Mouse (Mus musculus) olfactory bulb, adult 2 months (tissue): ENCODE measurements at regions not wholly inside any gene's neighbourhood (a gene's known extent, or its start where the extent isn't known, plus 50 kb on each side); places are given as distances from the start of the nearest gene placed in this dataset.

Experiments
- H3K27ac ChIP-seq: fragments of 200-500 bp; 2 replicates; pipeline ENCODE4 v1.5.1; 2012; ENCODE audit warnings: low read depth, low read length; ENCODE audit not compliant: insufficient read depth
- H3K4me1 ChIP-seq: fragments of 200-500 bp; 2 replicates; pipeline ENCODE4 v1.6.1; 2012; ENCODE audit warnings: low read length; ENCODE audit not compliant: control insufficient read depth, insufficient read depth
- H3K4me3 ChIP-seq: fragments of 200-500 bp; 2 replicates; pipeline ENCODE4 v1.5.1; 2012; ENCODE audit warnings: mild to moderate bottlenecking, low read depth, low read length, moderate library complexity; ENCODE audit not compliant: insufficient read depth
- CTCF ChIP-seq: fragments of 200-500 bp; IDR thresholded peaks from 2 replicates; pipeline ENCODE4 v1.5.1; 2012; ENCODE audit warnings: low read depth, mild to moderate bottlenecking, low read length, moderate library complexity; ENCODE audit not compliant: insufficient read depth
- POLR2A ChIP-seq: fragments of 200-500 bp; IDR thresholded peaks from 2 replicates; pipeline ENCODE4 v1.6.1; 2012; ENCODE audit warnings: mild to moderate bottlenecking, low read depth, low read length, moderate library complexity; ENCODE audit not compliant: insufficient read depth
- WGBS: fragments of 180-500 bp; shearing (Covaris S2); methylation state at CpG from one replicate; pipeline ENCODE4 v1.1.7; 2018; 5-methylcytosine and 5-hydroxymethylcytosine counted together

- Histone ChIP-seq H3K4me1 (peaks cover 2% of the 10 kb centered on the region; the same call in 1 of the 2 replicates), H3K4me3 (no peak overlapping the region), H3K27ac (no peak overlapping the region)
- no peak for TF ChIP-seq POLR2A
- TF ChIP-seq CTCF, result no peak
- WGBS, result 57% methylated on average over 6 of the region's 6 CpGs
Observed at GRCm38 (mm10) chr10:117987620-117988019, 141.8 kb upstream of the Rap1b start.

GRCm38 (mm10) chr10:117988076-117988475, 142.2 kb upstream of the Rap1b start:
- 52% methylated on average over 5 of the region's 5 CpGs for WGBS
- H3K4me3 ChIP-seq, result no peak overlapping the region
- no peak for TF ChIP-seq CTCF
- no peak for TF ChIP-seq POLR2A

GRCm38 (mm10) chr10:117991176-117991575, 145.3 kb upstream of the Rap1b start:
- H3K4me3 ChIP-seq, result no peak overlapping the region

More at GRCm38 (mm10) chr10:117988076-117988475, 142.2 kb upstream of the Rap1b start:
- peaks cover 2% of the 10 kb centered on the region; the same call in 1 of the 2 replicates for H3K4me1 ChIP-seq
- no peak overlapping the region for H3K27ac ChIP-seq

GRCm38 (mm10) chr10:117992317-117992716, 146.5 kb upstream of the Rap1b start:
- TF ChIP-seq CTCF, result no peak
- no peak for TF ChIP-seq POLR2A
- WGBS, result 72% methylated on average over 9 of the region's 9 CpGs
- H3K4me1 ChIP-seq, result 0 out of 2 replicates have a peak, but pooled peaks cover 5% of the 10 kb centered on the region
- H3K4me3 ChIP-seq, result no peak overlapping the region
- H3K27ac ChIP-seq, result no peak overlapping the region

More at GRCm38 (mm10) chr10:117991176-117991575, 145.3 kb upstream of the Rap1b start:
- Histone ChIP-seq H3K4me1 (0 out of 2 replicates have a peak, but pooled peaks cover 5% of the 10 kb centered on the region), H3K27ac (no peak overlapping the region)
- 89% methylated on average over 1 of the region's 1 CpGs for WGBS
- TF ChIP-seq POLR2A (no peak), CTCF (no peak)

GRCm38 (mm10) chr10:117993809-117994208, 147.8 kb upstream of the Mdm1 start:
- Histone ChIP-seq H3K4me3 (no peak overlapping the region), H3K27ac (no peak overlapping the region), H3K4me1 (0 out of 2 replicates have a peak, but pooled peaks cover 2% of the 10 kb centered on the region)
- TF ChIP-seq CTCF, result no peak
- no peak for TF ChIP-seq POLR2A
- WGBS, result 87% methylated on average over 3 of the region's 3 CpGs

- Histone ChIP-seq H3K4me1 (0 out of 2 replicates have a peak, but pooled peaks cover 2% of the 10 kb centered on the region), H3K27ac (no peak overlapping the region), H3K4me3 (no peak overlapping the region)
- WGBS, result 46% methylated on average over 9 of the region's 9 CpGs
- no peak for TF ChIP-seq CTCF
- TF ChIP-seq POLR2A, result no peak
Observed at GRCm38 (mm10) chr10:117994768-117995167, 146.8 kb upstream of the Mdm1 start.

- no peak for TF ChIP-seq POLR2A
- no peak for TF ChIP-seq CTCF
- Histone ChIP-seq H3K4me1 (peaks cover 8% of the 10 kb centered on the region), H3K4me3 (no peak overlapping the region), H3K27ac (no peak overlapping the region)
- 89% methylated on average over 5 of the region's 5 CpGs for WGBS
Observed at GRCm38 (mm10) chr10:117997796-117998195, 143.8 kb upstream of the Mdm1 start.

- TF ChIP-seq POLR2A (no peak), CTCF (no peak)
- no peak overlapping the region for H3K27ac ChIP-seq
- 92% methylated on average over 3 of the region's 3 CpGs for WGBS
- H3K4me1 ChIP-seq, result peaks cover 15% of the 10 kb centered on the region
- H3K4me3 ChIP-seq, result no peak overlapping the region
Observed at GRCm38 (mm10) chr10:118000591-118000990, 141.0 kb upstream of the Mdm1 start.

GRCm38 (mm10) chr10:118001501-118001900, 140.1 kb upstream of the Mdm1 start:
- WGBS, result 60% methylated on average over 4 of the region's 4 CpGs
- H3K4me3 ChIP-seq, result no peak overlapping the region

GRCm38 (mm10) chr10:118001971-118002370, 139.6 kb upstream of the Mdm1 start:
- Histone ChIP-seq H3K27ac (peak overlapping the region; percentile 61), H3K4me3 (no peak overlapping the region), H3K4me1 (peaks cover 17% of the 10 kb centered on the region)
- TF ChIP-seq CTCF, result no peak
- no peak for TF ChIP-seq POLR2A
- 67% methylated on average over 7 of the region's 7 CpGs for WGBS

More at GRCm38 (mm10) chr10:118001501-118001900, 140.1 kb upstream of the Mdm1 start:
- Histone ChIP-seq H3K4me1 (peaks cover 15% of the 10 kb centered on the region), H3K27ac (no peak overlapping the region)
- TF ChIP-seq CTCF (no peak), POLR2A (no peak)
